Mouse (Mus musculus) liver, embryonic 13.5 days (tissue): Measurements from ENCODE around the gene Gnpda2. TPM values are rescaled to one million over a fixed set of nuclear protein-coding genes. Genes with fewer than 3 reads are reported as not detected.

Experiments
- ATAC-seq: fragments of 200-750 bp; cut with Nextera tagmentation; 2 replicates; pipeline ENCODE4 v1.8.0; 2017; ENCODE audit warnings: low read depth, mild to moderate bottlenecking, moderate number of reproducible peaks, moderate library complexity
- DNase-seq: peaks from one replicate; pipeline ENCODE4 v3.0.0; 2022
- H3K27ac ChIP-seq: fragments of 300-500 bp; sonication (generic); 2 replicates; pipeline ENCODE4 v1.5.1; 2015; ENCODE audit warnings: moderate library complexity, mild to moderate bottlenecking, inconsistent platforms
- H3K27me3 ChIP-seq: fragments of 300-500 bp; sonication (generic); 2 replicates; pipeline ENCODE4 v1.6.1; 2015; ENCODE audit warnings: mild to moderate bottlenecking, inconsistent platforms
- H3K36me3 ChIP-seq: fragments of 300-500 bp; sonication (generic); 2 replicates; pipeline ENCODE4 v1.6.1; 2015; ENCODE audit warnings: mild to moderate bottlenecking, inconsistent platforms
- H3K4me1 ChIP-seq: fragments of 300-500 bp; sonication (generic); replicated peaks from 2 replicates; pipeline ENCODE4 v1.6.1; 2015; ENCODE audit warnings: inconsistent platforms
- H3K4me2 ChIP-seq: fragments of 300-500 bp; sonication (generic); 2 replicates; pipeline ENCODE4 v1.6.1; 2015; ENCODE audit warnings: inconsistent platforms, mild to moderate bottlenecking, moderate library complexity
- H3K4me3 ChIP-seq: fragments of 300-500 bp; sonication (generic); replicated peaks from 2 replicates; pipeline ENCODE4 v1.5.1; 2015; ENCODE audit warnings: mild to moderate bottlenecking, inconsistent platforms
- H3K9ac ChIP-seq: fragments of 300-500 bp; sonication (generic); 2 replicates; pipeline ENCODE4 v1.6.1; 2015; ENCODE audit warnings: mild to moderate bottlenecking, inconsistent platforms
- H3K9me3 ChIP-seq: fragments of 300-500 bp; sonication (generic); replicated peaks from 2 replicates; pipeline ENCODE4 v1.6.1; 2016; ENCODE audit warnings: inconsistent platforms
- WGBS: fragments of 180-500 bp; shearing (Covaris S2); methylation state at CpG from one replicate; pipeline ENCODE4 v1.1.7; 2015; ENCODE audit not compliant: insufficient replicate concordance; 5-methylcytosine and 5-hydroxymethylcytosine counted together
- polyA plus RNA-seq: library from polyadenylated mRNA; unstranded; fragments of >200 nt; fragmentation: Nextera tagmentation; extraction: Ambion mirVana; gene quantifications from 2 replicates; pipeline ENCODE4 v1.2.1, GENCODE M21; 2015

Gene Gnpda2
- 8.4 and 9.6 TPM in 2 replicates for polyA plus RNA-seq

- peak within 1 kb of the TSS; percentile 82 for H3K4me2 ChIP-seq
- H3K9ac ChIP-seq = peak within 1 kb of the TSS; percentile 82
- no peaks in the 10 kb centered on the region for H3K27me3 ChIP-seq
- peaks cover 13% of the 10 kb centered on the region for H3K4me1 ChIP-seq
- DNase-seq (peak; percentile 64), ATAC-seq (peak; percentile 93)
- H3K27ac ChIP-seq = peak within 1 kb of the TSS; percentile 47; the same call in 1 of the 2 replicates
- WGBS = 3% methylated on average over 42 of the region's 42 CpGs
- H3K36me3 ChIP-seq = no peaks in the 10 kb centered on the region
- H3K4me3 ChIP-seq = peak within 1 kb of the TSS; percentile 74
- H3K9me3 ChIP-seq = no peaks in the 10 kb centered on the region
Measured at GRCm38 (mm10) chr5:69591640-69592461, at the start of gene Gnpda2. Gnpda2 (minus strand) TSS chr5:69592340.

- H3K4me3 ChIP-seq = no peak overlapping the region
- 55% methylated on average over 4 of the region's 4 CpGs for WGBS
- DNase-seq = no peak
- no peaks in the 10 kb centered on the region for H3K27me3 ChIP-seq
- no peaks in the 10 kb centered on the region for H3K36me3 ChIP-seq
- no peak for ATAC-seq
- no peak overlapping the region for H3K27ac ChIP-seq
- no peak overlapping the region for H3K9ac ChIP-seq
- H3K9me3 ChIP-seq = no peaks in the 10 kb centered on the region
- no peaks in the 10 kb centered on the region for H3K4me1 ChIP-seq
- no peak overlapping the region for H3K4me2 ChIP-seq
Measured at GRCm38 (mm10) chr5:69634766-69635165, 42.6 kb upstream of the Gnpda2 start.

GRCm38 (mm10) chr5:69620899-69621298 is 28.8 kb upstream of the Gnpda2 start:
- Histone ChIP-seq H3K4me2 (no peak overlapping the region), H3K9ac (no peak overlapping the region), H3K4me3 (no peak overlapping the region), H3K36me3 (no peaks in the 10 kb centered on the region), H3K27me3 (no peaks in the 10 kb centered on the region), H3K4me1 (no peaks in the 10 kb centered on the region), H3K9me3 (no peaks in the 10 kb centered on the region), H3K27ac (no peak overlapping the region)
- no peak for DNase-seq
- WGBS = 36% methylated on average over 1 of the region's 1 CpGs
- ATAC-seq = no peak

GRCm38 (mm10) chr5:69613209-69613796 is 21.2 kb upstream of the Gnpda2 start:
- no peak for ATAC-seq

GRCm38 (mm10) chr5:69601027-69601426 is 8.9 kb upstream of the Gnpda2 start:
- Histone ChIP-seq H3K27ac (no peak overlapping the region), H3K4me2 (no peak overlapping the region), H3K4me3 (no peak overlapping the region), H3K9ac (no peak overlapping the region), H3K9me3 (no peaks in the 10 kb centered on the region), H3K4me1 (no peaks in the 10 kb centered on the region), H3K27me3 (no peaks in the 10 kb centered on the region), H3K36me3 (no peaks in the 10 kb centered on the region)
- no peak for DNase-seq
- no peak for ATAC-seq

More at GRCm38 (mm10) chr5:69613209-69613796, 21.2 kb upstream of the Gnpda2 start:
- no peaks in the 10 kb centered on the region for H3K27me3 ChIP-seq
- no peak for DNase-seq
- H3K36me3 ChIP-seq = no peaks in the 10 kb centered on the region
- no peak overlapping the region for H3K27ac ChIP-seq
- no peaks in the 10 kb centered on the region for H3K9me3 ChIP-seq
- H3K4me2 ChIP-seq = no peak overlapping the region
- H3K4me1 ChIP-seq = no peaks in the 10 kb centered on the region
- no peak overlapping the region for H3K4me3 ChIP-seq
- no peak overlapping the region for H3K9ac ChIP-seq
- 16% methylated on average over 4 of the region's 4 CpGs for WGBS

- peaks cover 16% of the 10 kb centered on the region for H3K36me3 ChIP-seq
- H3K4me3 ChIP-seq = peak overlapping the region; percentile 88
- no peaks in the 10 kb centered on the region for H3K27me3 ChIP-seq
- H3K9ac ChIP-seq = peak overlapping the region; percentile 85
- peak overlapping the region; percentile 71 for H3K4me2 ChIP-seq
- ATAC-seq (peak; percentile 50), DNase-seq (peak; percentile 23)
- H3K27ac ChIP-seq = no peak overlapping the region
- 6% methylated on average over 16 of the region's 16 CpGs for WGBS
- no peaks in the 10 kb centered on the region for H3K9me3 ChIP-seq
- H3K4me1 ChIP-seq = peaks cover 3% of the 10 kb centered on the region; the same call in 1 of the 2 replicates
Measured at GRCm38 (mm10) chr5:69557404-69557935, 34.7 kb downstream of the Gnpda2 start.

GRCm38 (mm10) chr5:69556628-69557403 is 35.3 kb downstream of the Gnpda2 start, which contains the start of gene Guf1:
Guf1 (plus strand) TSS chr5:69556923.
- H3K9me3 ChIP-seq = no peaks in the 10 kb centered on the region
- H3K27me3 ChIP-seq = no peaks in the 10 kb centered on the region
- peak within 1 kb of the TSS; percentile 71 for H3K4me2 ChIP-seq
- peak within 1 kb of the TSS; percentile 88 for H3K4me3 ChIP-seq
- H3K36me3 ChIP-seq = peaks cover 16% of the 10 kb centered on the region
- H3K4me1 ChIP-seq = peaks cover 3% of the 10 kb centered on the region; the same call in 1 of the 2 replicates
- ATAC-seq (peak; percentile 93), DNase-seq (peak; percentile 80)
- H3K27ac ChIP-seq = peak within 1 kb of the TSS; percentile 70
- H3K9ac ChIP-seq = peak within 1 kb of the TSS; percentile 85
- 2% methylated on average over 59 of the region's 72 CpGs for WGBS

- Histone ChIP-seq H3K4me1 (no peaks in the 10 kb centered on the region), H3K4me2 (no peak within 1 kb of the TSS), H3K27me3 (no peaks in the 10 kb centered on the region), H3K4me3 (no peak within 1 kb of the TSS), H3K9me3 (no peaks in the 10 kb centered on the region), H3K36me3 (no peaks in the 10 kb centered on the region), H3K27ac (no peak within 1 kb of the TSS), H3K9ac (no peak within 1 kb of the TSS)
- DNase-seq (no peak), ATAC-seq (no peak)
- 48% methylated on average over 4 of the region's 4 CpGs for WGBS
Measured at GRCm38 (mm10) chr5:69542489-69542888, 49.7 kb downstream of the Gnpda2 start, which contains the start of gene Yipf7. Yipf7 (minus strand) TSS chr5:69542648.

- Histone ChIP-seq H3K9me3 (no peaks in the 10 kb centered on the region), H3K4me3 (no peak overlapping the region), H3K27ac (no peak overlapping the region), H3K36me3 (no peaks in the 10 kb centered on the region), H3K4me1 (no peaks in the 10 kb centered on the region), H3K27me3 (no peaks in the 10 kb centered on the region), H3K4me2 (no peak overlapping the region), H3K9ac (no peak overlapping the region)
- 58% methylated on average over 1 of the region's 1 CpGs for WGBS
- no peak for ATAC-seq
- no peak for DNase-seq
Measured at GRCm38 (mm10) chr5:69541680-69542079, 50.5 kb downstream of the Gnpda2 start.

GRCm38 (mm10) chr5:69523944-69524343 is 68.2 kb downstream of the Gnpda2 start:
- Histone ChIP-seq H3K9me3 (no peaks in the 10 kb centered on the region), H3K4me2 (no peak overlapping the region), H3K36me3 (no peaks in the 10 kb centered on the region), H3K4me3 (no peak overlapping the region), H3K4me1 (no peaks in the 10 kb centered on the region), H3K27ac (no peak overlapping the region), H3K27me3 (no peaks in the 10 kb centered on the region), H3K9ac (no peak overlapping the region)
- no peak for ATAC-seq
- DNase-seq = no peak
